Mouse (Mus musculus): ENCODE measurements around the gene Tnrc6b. TPM values are rescaled to one million over a fixed set of nuclear protein-coding genes. Genes with fewer than 3 reads are reported as not detected.
A peak's percentile ranks its signal among the peaks of the same experiment; 100 is the strongest.

Tnrc6b gene
- polyA plus RNA-seq, 1 experiment from 2014 or later: 20.7 TPM

GRCm38 (mm10) chr15:80800765-80801164, 89.7 kb downstream of the Tnrc6b start:
- H3K9me3 ChIP-seq: no peaks in the 10 kb centered on the region
- WGBS: 17% methylated on average over 4 of the region's 4 CpGs
- H3K36me3 ChIP-seq: no peaks in the 10 kb centered on the region
- no peak overlapping the region for H3K27ac ChIP-seq
- peaks cover 16% of the 10 kb centered on the region for H3K4me1 ChIP-seq (replicated peaks)
- peak overlapping the region; percentile 16 for H3K4me3 ChIP-seq (replicated peaks)
- 0 out of 2 replicates have a peak overlapping the region, but pooled peaks have one; percentile 1 for H3K9ac ChIP-seq
- no peak for ATAC-seq
- H3K4me2 ChIP-seq (replicated peaks): peak overlapping the region; percentile 66
- H3K27me3 ChIP-seq (replicated peaks): no peaks in the 10 kb centered on the region

GRCm38 (mm10) chr15:80801597-80801996, 90.5 kb downstream of the Tnrc6b start:
- Histone ChIP-seq H3K4me3 (replicated peaks) (no peak overlapping the region), H3K27ac (no peak overlapping the region), H3K4me1 (replicated peaks) (peaks cover 16% of the 10 kb centered on the region), H3K4me2 (replicated peaks) (0 out of 2 replicates have a peak overlapping the region, but pooled peaks have one; percentile 0), H3K27me3 (replicated peaks) (no peaks in the 10 kb centered on the region), H3K9ac (no peak overlapping the region), H3K36me3 (no peaks in the 10 kb centered on the region), H3K9me3 (no peaks in the 10 kb centered on the region)
- WGBS: 35% methylated on average over 1 of the region's 1 CpGs
- no peak for ATAC-seq

- Histone ChIP-seq H3K27me3 (replicated peaks) (no peaks in the 10 kb centered on the region), H3K9ac (no peak overlapping the region), H3K4me1 (replicated peaks) (peaks cover 17% of the 10 kb centered on the region), H3K36me3 (no peaks in the 10 kb centered on the region), H3K9me3 (no peaks in the 10 kb centered on the region), H3K27ac (no peak overlapping the region), H3K4me2 (replicated peaks) (no peak overlapping the region), H3K4me3 (replicated peaks) (no peak overlapping the region)
- WGBS: 39% methylated on average over 5 of the region's 5 CpGs
- ATAC-seq: peak; percentile 76
These were observed 96.0 kb downstream of the Tnrc6b start for GRCm38 (mm10) chr15:80807162-80807561.

GRCm38 (mm10) chr15:80810226-80810625, 99.1 kb downstream of the Tnrc6b start:
- Histone ChIP-seq H3K9ac (no peak overlapping the region), H3K4me1 (replicated peaks) (peaks cover 19% of the 10 kb centered on the region), H3K27ac (no peak overlapping the region), H3K4me3 (replicated peaks) (no peak overlapping the region), H3K36me3 (no peaks in the 10 kb centered on the region), H3K27me3 (replicated peaks) (no peaks in the 10 kb centered on the region), H3K9me3 (no peaks in the 10 kb centered on the region), H3K4me2 (replicated peaks) (no peak overlapping the region)
- WGBS: 51% methylated on average over 3 of the region's 3 CpGs
- ATAC-seq: peak; percentile 82

GRCm38 (mm10) chr15:80812840-80813239, 101.7 kb downstream of the Tnrc6b start:
- Histone ChIP-seq H3K9ac (no peak overlapping the region), H3K27me3 (replicated peaks) (no peaks in the 10 kb centered on the region), H3K27ac (no peak overlapping the region), H3K4me1 (replicated peaks) (peaks cover 8% of the 10 kb centered on the region; the same call in 1 of the 2 replicates), H3K36me3 (no peaks in the 10 kb centered on the region), H3K4me3 (replicated peaks) (no peak overlapping the region), H3K4me2 (replicated peaks) (no peak overlapping the region), H3K9me3 (no peaks in the 10 kb centered on the region)
- no peak for ATAC-seq
- WGBS: 80% methylated on average over 4 of the region's 4 CpGs

- no peak for ATAC-seq
- Histone ChIP-seq H3K4me2 (replicated peaks) (no peak overlapping the region), H3K27me3 (replicated peaks) (no peaks in the 10 kb centered on the region), H3K27ac (no peak overlapping the region), H3K4me3 (replicated peaks) (no peak overlapping the region), H3K4me1 (replicated peaks) (peaks cover 8% of the 10 kb centered on the region; the same call in 1 of the 2 replicates), H3K9ac (no peak overlapping the region), H3K36me3 (no peaks in the 10 kb centered on the region), H3K9me3 (no peaks in the 10 kb centered on the region)
- WGBS: 67% methylated on average over 7 of the region's 7 CpGs
These were observed 103.7 kb downstream of the Tnrc6b start for GRCm38 (mm10) chr15:80814792-80815191.

GRCm38 (mm10) chr15:80822276-80822675, 111.2 kb downstream of the Tnrc6b start:
- Histone ChIP-seq H3K4me1 (replicated peaks) (no peaks in the 10 kb centered on the region), H3K4me3 (replicated peaks) (no peak overlapping the region), H3K27me3 (replicated peaks) (no peaks in the 10 kb centered on the region), H3K27ac (no peak overlapping the region), H3K9ac (no peak overlapping the region), H3K9me3 (no peaks in the 10 kb centered on the region), H3K4me2 (replicated peaks) (no peak overlapping the region), H3K36me3 (no peaks in the 10 kb centered on the region)
- ATAC-seq: no peak
- 15% methylated on average over 1 of the region's 1 CpGs for WGBS

GRCm38 (mm10) chr15:80831170-80831569, 120.1 kb downstream of the Tnrc6b start:
- 53% methylated on average over 3 of the region's 3 CpGs for WGBS
- Histone ChIP-seq H3K27me3 (replicated peaks) (no peaks in the 10 kb centered on the region), H3K27ac (no peak overlapping the region), H3K9me3 (no peaks in the 10 kb centered on the region), H3K4me3 (replicated peaks) (no peak overlapping the region), H3K4me1 (replicated peaks) (peaks cover 9% of the 10 kb centered on the region; the same call in 1 of the 2 replicates), H3K4me2 (replicated peaks) (no peak overlapping the region), H3K36me3 (no peaks in the 10 kb centered on the region), H3K9ac (no peak overlapping the region)
- ATAC-seq: 0 out of 2 replicates have a peak, but pooled peaks have one; percentile 41

- Histone ChIP-seq H3K27me3 (replicated peaks) (no peaks in the 10 kb centered on the region), H3K27ac (no peak overlapping the region), H3K4me2 (replicated peaks) (no peak overlapping the region), H3K4me3 (replicated peaks) (no peak overlapping the region), H3K4me1 (replicated peaks) (peaks cover 16% of the 10 kb centered on the region; the same call in 1 of the 2 replicates), H3K9me3 (no peaks in the 10 kb centered on the region), H3K36me3 (no peaks in the 10 kb centered on the region), H3K9ac (no peak overlapping the region)
- ATAC-seq: no peak
- WGBS: 49% methylated on average over 3 of the region's 3 CpGs
These were observed 121.7 kb downstream of the Tnrc6b start for GRCm38 (mm10) chr15:80832808-80833207.

- Histone ChIP-seq H3K27ac (no peak overlapping the region), H3K4me3 (replicated peaks) (no peak overlapping the region), H3K9ac (no peak overlapping the region), H3K36me3 (no peaks in the 10 kb centered on the region), H3K4me2 (replicated peaks) (no peak overlapping the region), H3K27me3 (replicated peaks) (no peaks in the 10 kb centered on the region), H3K9me3 (no peaks in the 10 kb centered on the region), H3K4me1 (replicated peaks) (peaks cover 18% of the 10 kb centered on the region; the same call in 1 of the 2 replicates)
- 70% methylated on average over 3 of the region's 3 CpGs for WGBS
- ATAC-seq: no peak
These were observed 125.1 kb downstream of the Tnrc6b start for GRCm38 (mm10) chr15:80836246-80836645.

GRCm38 (mm10) chr15:80838836-80839235, 127.7 kb downstream of the Tnrc6b start:
- 55% methylated on average over 4 of the region's 4 CpGs for WGBS
- no peak for ATAC-seq

GRCm38 (mm10) chr15:80839653-80840420, 128.7 kb downstream of the Tnrc6b start:
- H3K27ac ChIP-seq: no peak overlapping the region
- H3K36me3 ChIP-seq: no peaks in the 10 kb centered on the region
- no peak overlapping the region for H3K4me3 ChIP-seq (replicated peaks)

More at GRCm38 (mm10) chr15:80838836-80839235, 127.7 kb downstream of the Tnrc6b start:
- H3K9ac ChIP-seq: no peak overlapping the region
- H3K4me2 ChIP-seq (replicated peaks): no peak overlapping the region
- H3K9me3 ChIP-seq: no peaks in the 10 kb centered on the region
- peaks cover 17% of the 10 kb centered on the region; the same call in 1 of the 2 replicates for H3K4me1 ChIP-seq (replicated peaks)
- no peak overlapping the region for H3K27ac ChIP-seq
- no peaks in the 10 kb centered on the region for H3K27me3 ChIP-seq (replicated peaks)
- H3K4me3 ChIP-seq (replicated peaks): no peak overlapping the region
- no peaks in the 10 kb centered on the region for H3K36me3 ChIP-seq

GRCm38 (mm10) chr15:80844262-80844661, 133.1 kb downstream of the Tnrc6b start:
- 0 out of 2 replicates have a peak, but pooled peaks cover 3% of the 10 kb centered on the region for H3K4me1 ChIP-seq (replicated peaks)
- no peak overlapping the region for H3K4me3 ChIP-seq (replicated peaks)
- no peak overlapping the region for H3K9ac ChIP-seq
- whole genome bisulfite sequencing: 82% methylated on average over 1 of the region's 1 CpGs
- no peaks in the 10 kb centered on the region for H3K36me3 ChIP-seq
- H3K27me3 ChIP-seq (replicated peaks): no peaks in the 10 kb centered on the region
- no peak for ATAC-seq
- H3K9me3 ChIP-seq: no peaks in the 10 kb centered on the region
- H3K4me2 ChIP-seq (replicated peaks): no peak overlapping the region
- H3K27ac ChIP-seq: no peak overlapping the region

More at GRCm38 (mm10) chr15:80839653-80840420, 128.7 kb downstream of the Tnrc6b start:
- Histone ChIP-seq H3K9ac (no peak overlapping the region), H3K9me3 (no peaks in the 10 kb centered on the region), H3K4me1 (replicated peaks) (peaks cover 17% of the 10 kb centered on the region; the same call in 1 of the 2 replicates), H3K4me2 (replicated peaks) (no peak overlapping the region), H3K27me3 (replicated peaks) (no peaks in the 10 kb centered on the region)
- ATAC-seq: no peak
- 69% methylated on average over 9 of the region's 9 CpGs for WGBS
